Mouse (Mus musculus) cerebellum, postnatal 4 days (tissue): ENCODE data around the gene Cnnm2.

ENCODE experiments used
- DNase-seq, 2 experiments: peaks; one replicate each; pipeline ENCODE4 v3.0.0; 2022; ENCODE audit warnings: low spot score in 2 of 2, mixed read lengths in 1 of 2

Cnnm2 gene

DNA sequence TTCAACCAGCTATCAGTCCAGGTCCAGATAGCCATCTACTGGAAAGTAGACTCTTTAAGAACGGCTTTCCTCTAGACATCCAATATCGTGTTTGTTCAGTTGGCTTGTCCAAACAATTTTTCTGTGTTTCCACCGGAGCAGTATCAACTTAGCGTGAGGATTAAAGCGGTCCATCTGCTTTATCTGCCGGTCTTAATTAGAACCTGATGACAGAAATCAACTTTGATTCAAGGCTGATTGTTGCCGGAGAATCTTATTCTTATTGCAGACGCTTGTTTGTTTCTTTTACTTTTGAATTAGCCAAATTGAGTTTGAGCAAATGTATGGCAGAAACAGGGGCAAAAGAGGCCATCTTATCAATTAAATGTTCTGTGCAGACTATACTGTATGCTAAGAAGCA lies 32.8 kb downstream of the Cnnm2 start:
- DNase-seq = no peak

DNA sequence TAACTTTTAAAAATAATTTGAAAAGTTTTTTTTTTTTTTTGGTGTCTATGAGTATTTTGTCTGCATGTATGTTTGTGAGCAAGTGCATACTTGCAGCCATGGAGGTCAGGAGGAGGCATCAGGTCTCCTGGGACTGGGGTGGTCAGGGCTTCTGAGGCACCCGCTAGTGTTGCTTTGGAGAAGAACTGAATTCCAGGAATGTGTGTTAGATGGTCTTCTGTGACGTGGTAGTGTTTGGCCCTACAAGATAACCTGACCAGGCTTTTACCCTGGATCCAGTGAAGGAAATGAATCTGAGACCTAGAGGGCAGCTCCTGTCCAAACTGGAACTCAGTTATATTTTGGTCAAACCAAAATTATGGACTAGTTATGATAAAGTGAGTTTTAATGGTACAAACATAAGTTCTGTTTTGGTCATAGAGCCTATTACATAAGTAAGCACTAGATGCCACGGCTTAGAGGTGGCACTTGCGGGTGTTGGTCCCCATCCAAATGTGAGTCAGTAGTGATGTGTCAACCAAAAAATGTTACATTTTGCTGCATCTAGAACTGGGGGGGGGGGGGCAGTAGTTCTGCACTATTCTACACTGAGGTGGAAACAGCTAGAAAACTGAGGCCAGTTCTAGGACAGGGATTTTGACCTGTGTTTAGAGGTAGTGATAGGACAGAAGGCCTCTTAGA lies 38.6 kb downstream of the Cnnm2 start:
- DNase-seq = no peak

DNA sequence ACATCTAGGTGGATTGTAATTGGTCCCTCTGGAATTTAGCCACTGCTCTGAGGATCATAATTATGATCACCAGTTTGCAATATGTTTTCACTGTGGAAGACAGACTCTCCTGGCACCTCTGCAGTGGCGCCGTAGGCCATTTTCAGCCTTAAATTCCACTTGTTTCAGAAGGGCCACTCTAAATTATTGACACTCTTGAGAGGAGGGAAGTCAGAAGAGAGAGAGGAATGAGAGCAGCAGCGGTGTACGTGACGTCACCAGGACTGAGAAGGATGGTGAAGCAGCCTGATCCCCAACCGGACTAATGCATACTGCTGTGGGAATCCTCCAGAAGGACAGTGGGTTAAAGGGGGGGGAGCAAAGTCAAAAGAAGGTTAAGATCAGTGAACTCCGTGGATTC lies 40.1 kb downstream of the Cnnm2 start:
- DNase-seq = no peak

DNA sequence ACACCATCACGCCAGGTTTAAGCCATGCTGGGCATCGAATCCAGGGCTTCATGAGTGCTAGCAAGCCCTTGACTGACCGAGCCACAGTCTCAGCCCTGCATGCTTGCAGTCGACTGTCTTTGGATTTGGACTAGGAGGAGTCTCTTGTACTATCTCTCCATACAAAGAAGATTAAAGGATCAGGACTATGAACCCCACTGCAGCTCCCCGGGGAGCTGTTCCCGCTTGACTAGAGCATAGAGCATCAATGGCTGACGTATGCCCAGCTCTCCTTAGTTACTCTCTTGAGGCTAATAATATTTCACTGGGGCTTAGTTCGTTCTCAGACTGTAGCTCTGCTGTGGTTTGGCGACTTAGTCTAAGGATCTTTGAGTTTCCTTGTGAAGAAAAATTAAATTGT lies 40.9 kb downstream of the Cnnm2 start:
- DNase-seq = no peak

- DNase-seq = no peak
Observed at GRCm38 (mm10) chr19:46803732-46804131, 42.3 kb downstream of the Cnnm2 start.

DNA sequence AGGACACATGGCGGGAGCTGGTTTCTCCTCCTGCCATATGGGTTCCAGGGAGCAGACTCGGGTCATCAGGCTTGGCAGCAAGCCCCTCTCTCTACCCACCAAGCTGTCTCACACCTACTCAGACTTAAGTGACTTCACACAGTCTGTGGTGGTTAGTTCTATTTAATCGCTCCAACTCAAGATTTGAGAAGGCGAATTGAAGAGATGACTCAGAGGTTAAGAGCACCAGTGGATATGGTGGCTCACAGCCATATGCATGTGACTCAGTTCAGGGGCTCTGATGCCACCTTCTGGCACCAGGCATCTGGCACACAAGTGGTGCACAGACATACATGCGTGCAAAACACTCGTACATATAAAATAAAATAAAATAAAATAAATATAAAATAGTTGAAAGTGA lies 43.4 kb downstream of the Cnnm2 start:
- DNase-seq = peak in 1 of 2 experiments; percentile 15

- no peak for DNase-seq
Observed at GRCm38 (mm10) chr19:46805933-46806688, 44.7 kb downstream of the Cnnm2 start.

DNA sequence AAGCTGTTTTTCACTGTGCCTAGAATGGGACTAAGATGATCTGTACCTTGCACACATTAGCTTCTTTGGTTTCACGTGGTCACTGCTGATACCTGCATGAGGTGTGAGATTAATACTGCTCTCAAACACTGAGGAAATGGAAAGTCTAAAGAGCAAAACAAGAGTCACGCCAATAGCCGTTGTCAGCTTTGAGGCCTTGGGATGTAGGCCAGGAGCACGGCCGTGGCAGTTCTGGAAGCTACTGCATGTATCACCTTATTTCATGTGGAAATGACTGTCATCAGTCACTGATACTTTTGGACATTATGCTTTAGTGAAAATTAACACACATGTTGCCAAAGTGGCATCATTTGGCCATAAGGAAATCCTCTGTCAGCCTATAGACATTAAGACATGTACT lies 46.9 kb downstream of the Cnnm2 start:
- no peak for DNase-seq

- DNase-seq = no peak
Observed at GRCm38 (mm10) chr19:46809031-46809430, 47.6 kb downstream of the Cnnm2 start.

DNA sequence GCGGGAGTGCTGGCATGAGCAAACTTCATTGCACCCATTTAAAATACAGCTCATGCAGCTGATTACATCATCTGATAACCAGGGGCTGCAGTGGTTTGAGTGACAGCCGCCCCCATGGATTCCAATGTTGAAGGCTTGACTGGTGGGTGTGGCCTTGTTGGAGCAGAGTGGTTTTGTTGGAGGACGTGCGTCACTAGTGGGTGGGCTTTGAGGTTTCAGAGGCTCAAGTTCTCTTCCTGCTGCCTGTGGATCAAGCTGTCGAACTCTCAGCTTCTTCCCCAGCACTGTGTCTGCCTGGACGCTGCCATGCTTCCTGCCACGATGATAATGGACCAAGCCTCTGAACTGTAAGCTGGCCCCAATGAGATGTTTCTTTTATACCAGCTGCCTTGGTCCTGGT lies 57.9 kb downstream of the Cnnm2 start:
- DNase-seq = no peak

DNA sequence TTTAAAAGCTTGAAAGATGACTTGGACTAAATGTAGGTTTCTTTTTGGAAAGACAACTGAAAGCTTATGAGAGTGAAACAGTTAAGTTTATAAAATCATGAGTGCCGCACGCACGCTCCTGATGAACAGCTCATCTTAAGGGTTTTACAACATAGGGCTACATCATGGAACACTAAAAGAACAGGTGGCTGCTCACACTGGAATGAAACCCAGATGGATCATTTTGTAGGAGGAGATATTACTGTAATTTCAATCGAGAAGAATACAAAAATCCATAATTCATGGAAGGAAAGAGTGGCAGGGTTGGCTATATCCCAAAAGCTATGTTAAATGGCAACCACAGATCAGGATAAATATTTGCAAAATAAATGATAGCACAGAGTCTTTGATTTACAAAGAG lies 61.1 kb downstream of the Cnnm2 start:
- DNase-seq = no peak

DNA sequence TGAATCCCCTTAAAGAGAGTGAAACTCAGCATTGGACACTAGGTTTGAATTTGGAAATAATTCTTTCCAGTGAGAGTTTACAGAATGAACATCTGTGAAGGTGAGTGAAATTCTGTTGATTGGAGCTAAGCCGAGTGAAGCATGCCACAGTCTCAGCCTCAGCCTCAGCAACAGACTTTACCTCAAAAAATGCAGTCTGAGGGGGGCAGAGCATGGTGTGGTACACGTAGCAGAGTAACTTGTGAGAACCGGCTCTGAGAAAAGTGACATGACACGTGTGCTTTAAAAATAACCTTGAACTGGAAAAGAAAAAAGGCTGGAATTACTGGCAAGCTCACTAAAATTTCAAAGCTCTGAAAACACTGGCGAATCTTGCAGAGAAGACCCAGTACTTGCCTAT lies 62.4 kb downstream of the Cnnm2 start:
- DNase-seq = no peak

GRCm38 (mm10) chr19:46824867-46825266 lies 63.5 kb downstream of the Cnnm2 start:
- DNase-seq = no peak

GRCm38 (mm10) chr19:46827654-46828165 lies 66.3 kb downstream of the Cnnm2 start:
- no peak for DNase-seq

DNA sequence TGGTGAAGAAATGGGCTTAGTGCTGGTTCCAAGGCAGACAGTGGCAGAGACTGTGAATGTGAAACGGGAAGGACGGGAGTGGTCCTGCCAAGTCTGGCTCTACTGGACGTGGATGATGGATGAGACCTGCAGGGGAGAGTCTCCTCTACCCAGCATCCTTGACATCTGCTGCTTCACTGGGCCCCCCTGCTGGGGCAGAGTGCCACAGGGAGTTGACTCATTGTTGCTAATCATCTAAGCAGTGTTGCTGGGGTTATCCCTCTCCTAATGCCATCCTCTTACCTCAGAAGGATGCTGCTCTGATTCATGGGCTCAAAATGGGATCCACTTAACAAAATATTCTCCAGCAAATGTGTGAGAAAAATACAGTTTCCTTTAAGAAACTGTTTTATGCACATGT lies 67.6 kb downstream of the Cnnm2 start:
- no peak for DNase-seq

DNA sequence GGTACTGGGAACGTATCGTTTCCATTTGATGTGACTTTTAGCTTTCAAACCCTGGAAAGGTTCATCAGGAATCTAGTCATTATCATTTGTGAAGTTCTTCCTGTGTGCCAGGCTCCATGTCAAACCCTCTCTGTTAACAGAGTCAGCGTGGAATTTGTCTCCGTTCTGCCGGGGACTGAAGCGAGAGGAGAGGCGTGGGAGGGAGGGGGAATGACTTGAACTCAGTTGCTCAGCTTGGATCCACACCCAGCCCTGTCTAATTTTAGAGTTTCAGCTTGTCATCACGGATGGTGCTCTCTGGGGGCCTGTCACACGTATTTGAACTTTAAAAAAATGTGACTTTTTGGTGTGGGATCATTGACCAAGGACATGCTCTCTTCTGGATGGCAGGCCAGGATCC lies 70.0 kb downstream of the Cnnm2 start:
- DNase-seq = no peak

DNA sequence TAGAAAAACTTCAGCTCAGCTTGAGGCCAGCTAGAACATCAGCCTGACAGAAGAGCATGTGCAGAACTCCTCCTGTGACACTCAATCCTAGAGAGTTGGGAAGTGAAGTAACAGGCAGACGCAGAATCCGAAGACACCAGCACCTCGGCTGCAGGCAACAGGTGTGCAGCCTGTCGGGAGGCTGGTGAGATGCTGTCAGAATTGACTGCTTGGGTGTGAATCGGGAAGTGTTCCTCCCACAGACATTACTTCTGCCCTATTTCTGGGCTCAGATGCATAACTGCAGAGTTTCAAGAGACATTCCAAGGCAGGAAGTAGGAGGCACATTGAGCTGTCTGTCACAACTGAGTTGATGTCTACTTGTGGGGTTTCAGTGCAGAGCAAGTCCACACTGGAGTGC lies 72.9 kb downstream of the Cnnm2 start:
- DNase-seq = no peak

DNA sequence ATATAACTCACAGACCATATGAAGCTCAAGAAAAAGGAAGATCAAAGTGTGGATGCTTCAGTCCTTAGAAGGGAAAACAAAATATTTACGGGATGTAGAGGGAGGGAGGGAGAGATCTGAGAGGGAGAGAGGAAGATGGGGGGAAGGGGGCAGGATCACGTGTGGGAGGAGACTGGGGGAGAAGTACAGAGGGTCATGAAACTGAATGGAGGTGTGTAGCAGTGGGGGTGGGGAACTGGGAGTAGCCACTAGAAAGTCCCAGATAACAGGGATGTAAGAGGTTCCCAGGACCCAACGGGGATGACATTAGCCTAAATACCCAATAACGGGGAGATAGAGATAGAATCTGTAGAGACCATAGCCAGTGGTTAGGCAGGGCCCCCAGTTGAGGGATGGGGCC lies 73.9 kb downstream of the Cnnm2 start:
- no peak for DNase-seq

DNA sequence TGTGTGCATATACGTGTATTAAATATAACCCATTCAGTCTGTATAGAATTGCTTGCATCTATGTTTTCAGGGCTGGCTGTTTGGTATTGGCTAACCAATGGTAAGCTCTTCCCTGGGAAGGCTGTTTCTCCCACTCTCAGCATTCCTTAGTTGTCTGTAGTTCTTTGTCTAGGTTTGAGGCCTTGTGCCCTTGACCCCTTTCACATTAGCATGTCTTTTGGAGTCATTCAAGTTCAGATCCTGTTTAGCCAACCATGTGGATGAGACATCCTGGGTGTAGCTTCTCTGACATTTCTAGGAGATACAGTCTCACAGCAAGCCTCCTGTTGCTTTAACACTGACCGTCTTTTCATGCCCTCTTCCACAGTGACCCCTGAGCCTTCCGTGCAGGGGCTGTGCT lies 74.7 kb downstream of the Cnnm2 start:
- no peak for DNase-seq

DNA sequence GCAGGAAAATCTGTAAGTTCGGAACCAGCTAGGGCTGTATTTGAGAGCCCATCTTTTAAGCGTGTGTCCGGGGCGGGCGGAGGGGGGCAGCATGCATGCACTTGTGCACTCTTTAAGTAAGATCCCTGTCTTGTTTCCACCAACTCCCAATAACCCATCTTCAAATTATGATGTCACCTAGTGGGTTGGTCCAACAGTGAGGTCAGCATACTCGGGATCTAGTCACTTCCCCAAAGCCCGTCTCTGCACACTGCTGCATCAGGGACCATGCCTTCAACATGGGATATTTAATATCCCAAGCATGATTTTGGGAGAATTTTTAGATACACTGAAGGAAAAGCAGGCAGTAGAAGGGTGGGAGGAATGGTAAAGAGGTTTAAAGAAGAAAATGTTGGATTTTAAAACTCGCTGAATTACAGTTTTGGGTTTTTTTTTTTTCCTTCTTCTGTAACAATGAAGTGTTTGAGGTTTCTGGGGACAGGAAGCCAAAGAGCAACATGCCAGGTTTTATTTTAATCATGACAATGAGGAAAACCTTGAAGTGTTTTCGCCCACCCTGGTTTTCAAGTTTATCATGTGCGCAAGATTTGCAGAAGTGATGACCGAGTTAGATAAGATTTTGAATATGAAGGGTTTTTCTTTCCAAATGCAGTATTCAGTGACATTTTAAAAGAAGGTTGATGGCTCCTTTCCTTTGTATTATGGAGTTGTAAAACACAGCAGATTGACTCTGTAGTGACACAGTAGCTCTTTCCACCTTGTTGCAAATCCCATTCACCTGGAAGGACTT lies 76.1 kb downstream of the Cnnm2 start:
- no peak for DNase-seq

DNA sequence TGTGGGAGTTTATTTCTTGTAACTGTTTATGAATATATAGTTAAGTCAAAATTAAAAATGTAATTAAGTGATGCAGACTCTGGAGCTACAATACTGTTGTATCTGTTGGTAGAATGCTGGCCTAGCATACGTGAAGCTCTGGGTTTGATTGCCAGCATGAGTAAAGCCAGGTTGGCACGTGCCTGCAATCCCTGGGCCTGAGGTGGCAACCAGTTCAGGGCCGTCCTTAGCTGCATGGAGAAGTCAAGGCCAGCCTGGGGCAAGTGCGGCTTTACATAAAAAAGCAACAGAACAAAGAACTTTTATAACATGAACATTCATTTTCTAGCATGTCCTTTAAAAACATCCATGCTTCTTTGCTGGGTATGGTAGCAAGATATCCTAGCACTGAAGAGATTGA lies 79.6 kb downstream of the Cnnm2 start:
- DNase-seq = no peak

DNA sequence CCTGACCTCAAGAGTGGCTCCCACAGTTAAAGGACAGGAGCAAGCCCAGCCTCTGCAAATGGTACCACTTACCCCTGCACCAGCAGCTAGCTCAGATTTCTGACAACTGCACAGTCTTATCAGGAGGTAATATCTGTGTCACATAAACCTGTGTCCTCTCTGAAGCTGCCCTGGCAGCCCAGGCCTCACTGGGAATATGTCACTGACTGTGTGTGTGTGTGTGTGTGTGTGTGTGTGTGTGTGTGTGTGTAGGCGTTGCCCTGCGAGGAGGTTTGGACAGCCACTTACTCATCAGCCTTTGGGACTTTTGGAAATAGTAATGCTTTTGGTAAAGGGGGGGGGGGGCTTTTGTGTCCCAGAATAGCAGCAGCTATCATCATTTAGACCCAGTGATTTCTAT lies 81.6 kb downstream of the Cnnm2 start:
- no peak for DNase-seq

DNA sequence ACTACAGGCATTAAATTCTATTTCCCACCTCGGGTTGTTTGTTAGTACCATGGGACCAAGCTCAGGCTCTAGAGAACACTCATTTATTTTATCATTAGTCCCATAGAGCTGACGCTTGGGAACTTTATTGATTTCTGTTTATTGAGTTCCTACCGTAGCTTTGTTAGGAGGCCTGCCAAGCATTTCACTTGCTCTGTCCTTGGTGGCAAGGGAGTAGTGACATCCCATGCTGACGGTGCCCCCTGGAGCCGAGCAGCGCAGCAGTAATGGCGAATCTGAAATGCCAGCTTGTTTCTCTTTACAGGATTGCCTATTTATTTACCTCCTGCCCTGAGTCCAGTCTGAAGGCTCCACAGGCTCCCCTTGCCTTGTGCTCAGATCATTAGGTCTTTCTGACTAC lies 84.7 kb downstream of the Cnnm2 start:
- DNase-seq = no peak
